Mouse (Mus musculus) adrenal gland, adult 18-20 months (tissue): Measurements from ENCODE around the gene Rpl9-ps1. TPM values are rescaled to one million over a fixed set of nuclear protein-coding genes. Genes with fewer than 3 reads are reported as not detected.

ENCODE experiments used
- DNase-seq, 2 experiments: peaks; one replicate each; pipeline ENCODE4 v3.0.0; 2021 to 2022; ENCODE audit warnings: low spot score in 2 of 2
- long read RNA-seq, 2 experiments: library from polyadenylated mRNA; stranded (forward); transcript quantifications; one replicate each; pipeline ENCODE4 v2.0.0; 2021
- total RNA-seq, 2 experiments: library from RNA; stranded (reverse); gene quantifications; 1 replicate in 1 of 2; 2 replicates in 1 of 2; pipeline ENCODE4 v1.2.3; 2021

Gene Rpl9-ps1
- total RNA-seq: not detected
- long read RNA-seq, experiment 1: 0 reads
- long read RNA-seq, experiment 2: 0 reads

- no peak for DNase-seq
Observed at GRCm38 (mm10) chr11:83645521-83645920, at the start of gene Rpl9-ps1. Gene Rpl9-ps1 (minus strand): TSS chr11:83645621.

DNA sequence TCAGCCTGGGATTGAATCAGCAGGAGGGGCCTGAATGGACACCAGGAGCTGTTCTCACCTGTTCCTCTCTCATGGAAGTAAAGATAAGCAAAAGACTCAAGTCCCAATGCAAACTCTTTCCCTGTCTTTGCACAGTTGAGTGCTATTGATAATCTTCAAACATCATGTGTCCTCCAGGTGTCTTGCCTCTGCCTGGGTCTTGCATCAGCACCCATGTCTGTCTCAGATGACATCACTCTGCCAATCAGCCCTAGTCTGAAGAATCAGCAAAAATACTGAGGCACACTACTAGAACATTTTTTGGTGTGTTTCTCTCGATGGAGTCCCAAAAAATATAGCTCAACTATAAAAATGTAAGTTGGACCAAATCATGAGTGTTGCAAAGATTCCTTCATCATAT lies 46.6 kb upstream of the Rpl9-ps1 start:
- no peak for DNase-seq

GRCm38 (mm10) chr11:83689918-83690317 lies 44.5 kb upstream of the Rpl9-ps1 start:
- DNase-seq: no peak

GRCm38 (mm10) chr11:83675665-83676064 lies 30.2 kb upstream of the Rpl9-ps1 start:
- no peak for DNase-seq

- DNase-seq: no peak
Observed at GRCm38 (mm10) chr11:83671743-83672142, 26.3 kb upstream of the Rpl9-ps1 start.

- no peak for DNase-seq
Observed at GRCm38 (mm10) chr11:83663532-83663931, 18.1 kb upstream of the Rpl9-ps1 start.

GRCm38 (mm10) chr11:83662204-83662603 lies 16.8 kb upstream of the Rpl9-ps1 start, which contains the start of gene Ccl4:
Gene Ccl4 (plus strand): TSS chr11:83662584.
- DNase-seq: no peak

DNA sequence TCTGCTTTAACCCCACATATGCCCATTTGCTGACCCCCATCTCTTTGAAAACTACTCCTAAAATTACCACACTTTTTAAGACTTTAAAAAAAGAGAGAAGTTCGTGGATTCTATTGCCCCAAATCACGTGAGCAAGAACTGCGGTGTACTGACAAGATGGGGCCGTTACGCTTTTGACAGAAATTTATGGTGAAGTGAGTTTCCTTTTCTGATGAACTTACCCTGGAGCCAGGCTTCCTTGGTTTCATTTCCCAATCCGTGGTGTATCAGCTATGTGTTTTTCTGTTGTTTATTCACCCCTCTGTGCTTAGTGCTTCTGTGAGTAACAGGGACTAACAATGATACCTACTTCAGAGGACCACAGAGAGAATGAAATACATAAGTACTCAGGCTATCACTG lies 13.4 kb upstream of the Rpl9-ps1 start:
- no peak for DNase-seq

- no peak for DNase-seq
Observed at GRCm38 (mm10) chr11:83657508-83657907, 12.1 kb upstream of the Rpl9-ps1 start.

DNA sequence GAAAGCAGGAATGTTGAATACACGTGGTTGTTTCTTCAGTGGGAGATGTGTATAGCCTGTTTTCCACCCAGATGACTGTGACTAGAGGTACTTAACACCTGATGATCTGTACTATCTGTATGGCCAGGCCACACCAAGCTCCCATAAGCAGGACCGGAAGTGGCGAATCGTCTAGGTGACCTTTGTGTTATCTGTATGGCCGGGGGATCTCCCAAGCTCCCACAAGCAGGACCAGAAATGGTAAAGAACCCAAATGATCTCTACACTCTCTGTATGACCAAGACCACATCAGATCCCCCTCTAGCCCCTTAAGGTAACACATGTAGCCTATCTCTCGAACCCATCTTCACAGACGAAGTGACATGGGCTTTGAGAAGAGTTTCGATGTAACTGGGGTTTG lies 9.2 kb upstream of the Rpl9-ps1 start:
- no peak for DNase-seq

DNA sequence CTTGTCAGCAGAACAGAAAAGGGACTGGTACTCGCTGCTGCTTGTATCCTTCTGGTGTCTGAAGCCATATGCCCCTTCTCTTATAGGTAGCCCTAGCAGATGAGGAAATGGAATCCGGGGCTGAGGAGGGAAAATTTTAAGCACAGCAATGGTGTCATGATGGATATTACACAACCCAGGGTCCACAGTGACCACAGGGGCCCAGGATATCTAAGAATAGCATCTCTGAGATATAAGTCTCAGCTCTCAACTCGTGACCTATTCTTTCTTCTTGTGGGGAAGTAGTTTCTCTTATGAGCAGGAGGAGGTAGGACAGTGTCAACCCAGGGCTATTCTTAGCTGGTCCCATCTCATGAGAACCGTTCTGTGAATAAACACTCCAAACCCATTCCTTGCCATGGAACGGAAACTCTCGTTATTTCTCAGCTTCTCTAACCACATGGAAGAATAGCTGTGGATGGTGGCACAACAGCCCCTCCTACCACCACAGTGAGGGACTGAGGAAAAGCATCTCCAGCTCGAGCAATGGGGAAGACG lies 4.0 kb upstream of the Rpl9-ps1 start, which contains the start of gene Ccl3:
Ccl3 (minus strand) TSS at position 51 of the 537 bp plus-strand sequence.
- no peak for DNase-seq

DNA sequence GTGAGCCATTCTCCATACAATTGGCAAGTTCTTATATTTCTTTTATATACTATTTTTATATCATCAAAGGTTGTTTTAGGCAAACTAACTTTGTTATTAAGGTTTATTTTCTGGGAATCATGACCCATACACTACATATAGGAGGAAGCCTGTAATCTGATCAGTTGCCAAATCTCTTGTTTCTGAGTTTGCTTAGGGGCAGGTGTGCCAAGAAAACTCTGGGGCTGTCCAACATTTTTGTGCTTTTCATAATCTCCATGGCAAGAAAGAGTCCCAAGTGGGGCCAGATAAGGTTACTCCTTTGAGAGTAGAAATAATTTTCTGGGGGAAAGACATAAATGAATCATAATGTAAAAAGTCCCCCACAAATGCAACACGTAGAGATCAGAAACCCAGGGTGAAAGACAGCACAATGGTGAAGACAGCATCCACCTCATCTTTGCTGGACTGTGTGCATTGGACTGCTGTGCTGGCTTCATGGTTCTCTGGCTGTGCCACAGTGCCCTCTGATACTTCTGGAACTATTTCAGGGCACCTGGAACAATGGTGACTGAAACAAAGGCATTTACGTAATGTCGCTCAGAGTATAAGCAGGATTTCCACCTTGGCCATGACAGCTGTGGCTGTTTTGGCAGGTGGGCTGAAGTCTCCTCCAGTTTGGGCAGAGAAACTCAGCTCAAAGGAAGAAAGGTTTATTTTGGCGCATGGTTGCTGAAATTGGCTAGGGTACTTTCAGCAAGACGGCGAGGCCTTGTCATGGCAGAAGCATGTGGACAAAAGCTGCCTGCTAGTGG lies 1.1 kb upstream of the Rpl9-ps1 start:
- DNase-seq: no peak

GRCm38 (mm10) chr11:83641216-83641615 lies 4.2 kb downstream of the Rpl9-ps1 start:
- DNase-seq: no peak

- DNase-seq: no peak
Observed at GRCm38 (mm10) chr11:83640141-83640540, 5.3 kb downstream of the Rpl9-ps1 start.

- no peak for DNase-seq
Observed at GRCm38 (mm10) chr11:83639533-83639932, 5.9 kb downstream of the Rpl9-ps1 start.

GRCm38 (mm10) chr11:83638934-83639333 lies 6.5 kb downstream of the Rpl9-ps1 start:
- DNase-seq: no peak

- no peak for DNase-seq
Observed at GRCm38 (mm10) chr11:83636742-83637235, 8.6 kb downstream of the Rpl9-ps1 start.

GRCm38 (mm10) chr11:83634898-83635297 lies 10.5 kb downstream of the Rpl9-ps1 start:
- no peak for DNase-seq

GRCm38 (mm10) chr11:83634425-83634824 lies 11.0 kb downstream of the Rpl9-ps1 start:
- no peak for DNase-seq

GRCm38 (mm10) chr11:83632744-83633143 lies 12.7 kb downstream of the Rpl9-ps1 start:
- DNase-seq: no peak

- no peak for DNase-seq
Observed at GRCm38 (mm10) chr11:83631065-83631464, 14.4 kb downstream of the Rpl9-ps1 start.

- no peak for DNase-seq
Observed at GRCm38 (mm10) chr11:83630630-83631029, 14.8 kb downstream of the Rpl9-ps1 start.
